Mouse (Mus musculus): ENCODE data around the gene Cyb5r3. TPM values are rescaled to one million over a fixed set of nuclear protein-coding genes. Genes with fewer than 3 reads are reported as not detected.
"Not testable (repeated sequence)": the region's sequence is repeated elsewhere in the genome, so short reads cannot be mapped to it uniquely, and the experiment has no call there.

Cyb5r3 gene
- total RNA-seq, 2 experiments from 2014 or later = 97.2 to 109 TPM

- intact Hi-C loops (cut with DNase I) = loop anchor here (1.0 to 5.0 kb wide), 2 partner anchors 50 to 360 kb away; no protein-coding TSS in a partner anchor
- DNase-seq = peak; percentile 77 to 86
Measured at GRCm38 (mm10) chr15:83156929-83157666, 15.3 kb downstream of the Cyb5r3 start.

- intact Hi-C loops (cut with DNase I) = loop anchor here (5.0 kb wide), 1 partner anchor 361 kb away; no protein-coding TSS in a partner anchor
- no peak for DNase-seq
Measured at GRCm38 (mm10) chr15:83155672-83156419, 16.5 kb downstream of the Cyb5r3 start.

GRCm38 (mm10) chr15:83154309-83154708, 18.1 kb downstream of the Cyb5r3 start:
- DNase-seq = no peak
- intact Hi-C loops (cut with DNase I) = no loop called here

GRCm38 (mm10) chr15:83150694-83151093, 21.7 kb downstream of the Cyb5r3 start:
- no peak for DNase-seq

GRCm38 (mm10) chr15:83150073-83150442, 22.3 kb downstream of the Cyb5r3 start:
- no peak for DNase-seq
- intact Hi-C loops (cut with DNase I) = no loop called here

More at GRCm38 (mm10) chr15:83150694-83151093, 21.7 kb downstream of the Cyb5r3 start:
- intact Hi-C loops (cut with DNase I) = no loop called here

GRCm38 (mm10) chr15:83149196-83150072, 23.0 kb downstream of the Cyb5r3 start, which contains the start of gene Poldip3:
Poldip3 (minus strand) TSS chr15:83149384.
- intact Hi-C loops (cut with DNase I) = no loop called here

GRCm38 (mm10) chr15:83148801-83149195, 23.6 kb downstream of the Cyb5r3 start:
- intact Hi-C loops (cut with DNase I) = no loop called here
- no peak for DNase-seq

More at GRCm38 (mm10) chr15:83149196-83150072, 23.0 kb downstream of the Cyb5r3 start, which contains the start of gene Poldip3:
- peak; percentile 96 to 98 for DNase-seq

GRCm38 (mm10) chr15:83148395-83148794, 24.0 kb downstream of the Cyb5r3 start:
- intact Hi-C loops (cut with DNase I) = no loop called here
- DNase-seq = no peak

- intact Hi-C loops (cut with DNase I) = no loop called here
- DNase-seq = no peak
Measured at GRCm38 (mm10) chr15:83145541-83145940, 26.9 kb downstream of the Cyb5r3 start.

- intact Hi-C loops (cut with DNase I) = no loop called here
- DNase-seq = no peak
Measured at GRCm38 (mm10) chr15:83142861-83143260, 29.5 kb downstream of the Cyb5r3 start.

GRCm38 (mm10) chr15:83135654-83136053, 36.7 kb downstream of the Cyb5r3 start:
- intact Hi-C loops (cut with DNase I) = no loop called here
- DNase-seq = no peak

GRCm38 (mm10) chr15:83134671-83135070, 37.7 kb downstream of the Cyb5r3 start:
- DNase-seq = no peak
- intact Hi-C loops (cut with DNase I) = no loop called here

GRCm38 (mm10) chr15:83129530-83130231, 42.7 kb downstream of the Cyb5r3 start:
- intact Hi-C loops (cut with DNase I) = no loop called here

GRCm38 (mm10) chr15:83127037-83127436, 45.4 kb downstream of the Cyb5r3 start:
- intact Hi-C loops (cut with DNase I); DNase-seq: not testable (repeated sequence)

More at GRCm38 (mm10) chr15:83129530-83130231, 42.7 kb downstream of the Cyb5r3 start:
- no peak for DNase-seq

- DNase-seq = no peak
- intact Hi-C loops (cut with DNase I) = no loop called here
Measured at GRCm38 (mm10) chr15:83126582-83126981, 45.8 kb downstream of the Cyb5r3 start.

GRCm38 (mm10) chr15:83124625-83125024, 47.8 kb downstream of the Cyb5r3 start:
- intact Hi-C loops (cut with DNase I) = loop anchor here (5.0 kb wide), 1 partner anchor 48 kb away; the partner anchor contains the start of gene Cyb5r3
- DNase-seq = no peak

- intact Hi-C loops (cut with DNase I) = loop anchor here (5.0 kb wide), 1 partner anchor 50 kb away; the partner anchor contains the start of gene Cyb5r3
- peak; percentile 94 to 96 for DNase-seq
Measured at GRCm38 (mm10) chr15:83122566-83123145, 49.7 kb downstream of the Cyb5r3 start, which contains the start of gene Rrp7a. Rrp7a (minus strand) TSS chr15:83122801.

GRCm38 (mm10) chr15:83121709-83122565, 50.5 kb downstream of the Cyb5r3 start:
- intact Hi-C loops (cut with DNase I) = loop anchor here (5.0 kb wide), 1 partner anchor 50 kb away; the partner anchor contains the start of gene Cyb5r3
- DNase-seq = peak in 1 of 2 experiments; percentile 35

All from heart, postnatal 14 days (tissue).